8 mouse cellular contexts compared by ENCODE assay signal in genomic region chr17:35866281-35866831, GRCm38 (mm10). TPM values are rescaled to one million over a fixed set of nuclear protein-coding genes. Genes with fewer than 3 reads are reported as not detected.
DNase-seq lines count a peak whose midpoint lies in the region; ATAC-seq and TF ChIP-seq lines count a peak whose summit lies in the region.

No protein-coding gene starts in this region.

- peak overlapping the region; percentile 87 for H3K9ac ChIP-seq in forebrain, embryonic 16.5 days (replicated peaks; ENCODE audit: low read depth, low read length)
- peak overlapping the region; percentile 82 for H3K9ac ChIP-seq in hindbrain, embryonic 15.5 days
- H3K9ac ChIP-seq in liver, postnatal 0 days (replicated peaks) = peak overlapping the region; percentile 61

- H3K4me2 ChIP-seq in forebrain, embryonic 16.5 days (ENCODE audit: low read length) = peak overlapping the region; percentile 93
- H3K4me2 ChIP-seq in hindbrain, embryonic 15.5 days = peak overlapping the region; percentile 90
- H3K4me2 ChIP-seq in liver, postnatal 0 days (ENCODE audit: low read depth, low read length) = peak overlapping the region; percentile 79

- whole genome bisulfite sequencing in forebrain, embryonic 16.5 days = under 1% methylated on average over 38 of the region's 38 CpGs
- under 1% methylated on average over 34 of the region's 38 CpGs for WGBS in hindbrain, embryonic 15.5 days
- under 1% methylated on average over 38 of the region's 38 CpGs for WGBS in liver, postnatal 0 days (ENCODE audit: insufficient replicate concordance)

- H3K4me3 ChIP-seq in forebrain, embryonic 16.5 days (replicated peaks; ENCODE audit: low read length) = peak overlapping the region; percentile 83
- peak overlapping the region; percentile 67 for H3K4me3 ChIP-seq in hindbrain, embryonic 15.5 days
- H3K4me3 ChIP-seq in liver, postnatal 0 days (ENCODE audit: low read depth, low read length) = peak overlapping the region; percentile 55

- peak; percentile 99 for DNase-seq in heart, adult 11 months
- DNase-seq in heart, adult 8-10 months (ENCODE audit: low spot score) = no peak
- DNase-seq in adipocyte (ENCODE audit: low spot score) = peak; percentile 73
- peak; percentile 53 for DNase-seq in liver, postnatal 0 days
- DNase-seq in ovary, adult 18-20 months (ENCODE audit: low spot score) = peak; percentile 57
- no peak for DNase-seq in yolk sac, embryonic 10.5 days (ENCODE audit: low spot score)

- peak; percentile 42 for ATAC-seq in forebrain, embryonic 16.5 days
- ATAC-seq in hindbrain, embryonic 15.5 days (ENCODE audit: low FRiP score, low read depth) = peak; percentile 43
- no peak for ATAC-seq in liver, postnatal 0 days

- TF ChIP-seq EP300 in liver, postnatal 0 days (IDR thresholded peaks at IDR 0.05; ENCODE audit: low read depth) = no peak

- peak overlapping the region; percentile 97 for H3K27ac ChIP-seq in forebrain, embryonic 16.5 days (ENCODE audit: low read length)
- peak overlapping the region; percentile 98 for H3K27ac ChIP-seq in hindbrain, embryonic 15.5 days (replicated peaks)
- peak overlapping the region; percentile 95 for H3K27ac ChIP-seq in liver, postnatal 0 days (ENCODE audit: low read depth)

- H3K9me3 ChIP-seq in forebrain, embryonic 16.5 days (ENCODE audit: control insufficient read depth, low read length) = no peaks in the 10 kb centered on the region
- H3K9me3 ChIP-seq in hindbrain, embryonic 15.5 days = 0 out of 2 replicates have a peak, but pooled peaks cover 2% of the 10 kb centered on the region
- no peaks in the 10 kb centered on the region for H3K9me3 ChIP-seq in liver, postnatal 0 days (ENCODE audit: low read length)

- H3K27me3 ChIP-seq in forebrain, embryonic 16.5 days (replicated peaks; ENCODE audit: control insufficient read depth, insufficient read depth, low read length) = no peaks in the 10 kb centered on the region
- no peaks in the 10 kb centered on the region for H3K27me3 ChIP-seq in hindbrain, embryonic 15.5 days
- peaks cover 39% of the 10 kb centered on the region for H3K27me3 ChIP-seq in liver, postnatal 0 days (ENCODE audit: insufficient read depth, low read length)

- peaks cover 51% of the 10 kb centered on the region for H3K4me1 ChIP-seq in forebrain, embryonic 16.5 days (replicated peaks; ENCODE audit: control insufficient read depth, insufficient read depth, low read length)
- peaks cover 61% of the 10 kb centered on the region for H3K4me1 ChIP-seq in hindbrain, embryonic 15.5 days (replicated peaks)
- H3K4me1 ChIP-seq in liver, postnatal 0 days (ENCODE audit: insufficient read depth) = peaks cover 29% of the 10 kb centered on the region

- peaks cover 3% of the 10 kb centered on the region; the same call in 1 of the 2 replicates for H3K36me3 ChIP-seq in forebrain, embryonic 16.5 days (ENCODE audit: control insufficient read depth, insufficient read depth)
- H3K36me3 ChIP-seq in hindbrain, embryonic 15.5 days = peaks cover 4% of the 10 kb centered on the region; the same call in 1 of the 2 replicates
- peaks cover 6% of the 10 kb centered on the region; the same call in 1 of the 2 replicates for H3K36me3 ChIP-seq in liver, postnatal 0 days (replicated peaks; ENCODE audit: insufficient read depth, low read length)

- TF ChIP-seq CTCF in liver, postnatal 0 days (IDR thresholded peaks at IDR 0.05; ENCODE audit: low read depth) = no peak

RNA-seq across cellular contexts. Expression of gene Ppp1r18, which starts 1.0 kb away (rescaled TPM):
- total RNA-seq in heart, adult 8-10 months (2022) = 10 to 100 TPM; 10.5 to 13.5 (median 11.8) TPM
- polyA plus RNA-seq in forebrain, embryonic 16.5 days (2015; fragmentation: Nextera tagmentation; extraction: Ambion mirVana) = 24.9 and 25.7 TPM in 2 replicates
- polyA plus RNA-seq in hindbrain, embryonic 15.5 days (2015; fragmentation: Nextera tagmentation; extraction: Ambion mirVana) = 21.1 and 24.7 TPM in 2 replicates
- 14.1 and 15.3 TPM in 2 replicates for polyA plus RNA-seq in liver, postnatal 0 days (2015; fragmentation: Nextera tagmentation; extraction: Ambion mirVana)

RNA-seq across cellular contexts. Expression of gene Nrm, which starts 5.2 kb away (rescaled TPM):
- 1 to 10 TPM; 1.7 to 2.9 (median 1.8) TPM for total RNA-seq in heart, adult 8-10 months (2022)
- 23.4 and 26.1 TPM in 2 replicates for polyA plus RNA-seq in forebrain, embryonic 16.5 days (2015; fragmentation: Nextera tagmentation; extraction: Ambion mirVana)
- 22.1 and 22.6 TPM in 2 replicates for polyA plus RNA-seq in hindbrain, embryonic 15.5 days (2015; fragmentation: Nextera tagmentation; extraction: Ambion mirVana)
- polyA plus RNA-seq in liver, postnatal 0 days (2015; fragmentation: Nextera tagmentation; extraction: Ambion mirVana) = 15.5 and 15.8 TPM in 2 replicates

RNA-seq across cellular contexts. Expression of gene Dhx16, which starts 13.3 kb away (rescaled TPM):
- 10 to 100 TPM; 18.7 to 20.8 (median 20.1) TPM for total RNA-seq in heart, adult 8-10 months (2022)
- polyA plus RNA-seq in forebrain, embryonic 16.5 days (2015; fragmentation: Nextera tagmentation; extraction: Ambion mirVana) = 40.4 and 42.2 TPM in 2 replicates
- 30.8 and 32.4 TPM in 2 replicates for polyA plus RNA-seq in hindbrain, embryonic 15.5 days (2015; fragmentation: Nextera tagmentation; extraction: Ambion mirVana)
- 14.3 and 15.6 TPM in 2 replicates for polyA plus RNA-seq in liver, postnatal 0 days (2015; fragmentation: Nextera tagmentation; extraction: Ambion mirVana)

RNA-seq across cellular contexts. Expression of gene Mdc1, which starts 25.0 kb away (rescaled TPM):
- total RNA-seq in heart, adult 8-10 months (2022) = 10 to 100 TPM; 11.5 to 12.8 (median 12.0) TPM
- 10.6 and 13.2 TPM in 2 replicates for polyA plus RNA-seq in forebrain, embryonic 16.5 days (2015; fragmentation: Nextera tagmentation; extraction: Ambion mirVana)
- 10.0 and 10.5 TPM in 2 replicates for polyA plus RNA-seq in hindbrain, embryonic 15.5 days (2015; fragmentation: Nextera tagmentation; extraction: Ambion mirVana)
- polyA plus RNA-seq in liver, postnatal 0 days (2015; fragmentation: Nextera tagmentation; extraction: Ambion mirVana) = 2.5 and 3.3 TPM in 2 replicates

RNA-seq across cellular contexts. Expression of gene Tubb5, which starts 28.2 kb away (rescaled TPM):
- total RNA-seq in heart, adult 8-10 months (2022) = 10 to 100 TPM; 65.2 to 94.6 (median 72.1) TPM
- polyA plus RNA-seq in forebrain, embryonic 16.5 days (2015; fragmentation: Nextera tagmentation; extraction: Ambion mirVana) = 1,979 and 2,045 TPM in 2 replicates
- 1,681 and 1,706 TPM in 2 replicates for polyA plus RNA-seq in hindbrain, embryonic 15.5 days (2015; fragmentation: Nextera tagmentation; extraction: Ambion mirVana)
- 198 and 213 TPM in 2 replicates for polyA plus RNA-seq in liver, postnatal 0 days (2015; fragmentation: Nextera tagmentation; extraction: Ambion mirVana)

Comparison
In these comparisons a context has a peak if more than half of its experiments do, and no peak if none do; other contexts are left out.
1. DNase-seq: peak in heart, adult 11 months (single experiment), adipocyte (single experiment), liver, postnatal 0 days (single experiment) and ovary, adult 18-20 months (single experiment); none in heart, adult 8-10 months (single experiment) and yolk sac, embryonic 10.5 days (single experiment).
2. Peak in every context shown above with its lines, with median percentiles within 50 percentile points of each other: H3K27ac ChIP-seq, H3K4me2 ChIP-seq, H3K4me3 ChIP-seq and H3K9ac ChIP-seq.